Mouse (Mus musculus): ENCODE measurements around the gene Olfr1500. TPM values are rescaled to one million over a fixed set of nuclear protein-coding genes. Genes with fewer than 3 reads are reported as not detected.
"Not testable (repeated sequence)": the region's sequence is repeated elsewhere in the genome, so short reads cannot be mapped to it uniquely, and the experiment has no call there.

Gene Olfr1500
- polyA plus RNA-seq (2016; fragmentation: Nextera tagmentation; extraction: Ambion mirVana) = not detected in 2 replicates

DNA sequence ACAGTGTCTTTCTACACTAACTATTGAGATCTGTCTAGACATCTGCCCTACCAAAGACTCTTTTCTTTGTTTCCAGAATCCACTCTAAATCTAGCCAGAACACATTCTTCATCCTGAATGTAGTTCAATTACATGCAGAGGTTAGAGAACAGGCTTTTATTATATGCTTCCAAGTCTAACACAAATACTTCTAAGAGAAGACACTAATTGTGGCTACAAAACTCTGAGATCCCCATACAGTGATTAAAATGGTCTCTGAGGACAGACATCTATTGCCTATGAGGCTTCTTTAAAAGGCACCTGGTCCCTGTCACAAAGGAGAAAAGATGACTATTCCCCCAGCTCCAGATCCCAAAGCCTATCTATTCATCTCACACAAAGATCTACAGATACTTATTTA, at the start of gene Olfr1500:
Gene Olfr1500, minus strand, starts transcription at position 101 of the 400 bp plus-strand sequence.
- Histone ChIP-seq H3K36me3 (replicated peaks) (no peaks in the 10 kb centered on the region), H3K27ac (replicated peaks) (no peak within 1 kb of the TSS), H3K4me1 (no peaks in the 10 kb centered on the region), H3K27me3 (replicated peaks; ENCODE audit: low read depth, poor library complexity, severe bottlenecking) (no peaks in the 10 kb centered on the region), H3K9me3 (no peaks in the 10 kb centered on the region), H3K4me3 (no peak within 1 kb of the TSS)
- no peak for DNase-seq (ENCODE audit: low spot score)

DNA sequence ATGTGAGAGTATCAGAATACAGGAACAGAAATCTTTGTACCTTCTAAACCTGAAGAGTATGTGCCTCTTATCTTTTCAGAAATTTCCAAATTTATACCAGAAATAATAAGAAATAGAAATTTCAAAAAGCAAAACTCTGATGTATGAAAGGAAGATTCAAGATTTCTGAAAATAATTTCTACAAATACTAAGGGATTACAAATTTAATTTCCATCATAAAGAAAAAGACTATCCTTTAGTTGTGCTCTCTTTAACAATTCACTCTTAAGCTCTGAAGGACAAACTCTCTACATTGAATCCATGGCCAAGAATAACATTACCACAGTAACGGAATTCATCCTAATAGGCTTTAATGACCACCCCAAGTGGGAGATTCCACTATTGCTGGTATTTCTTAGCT, 31.2 kb upstream of the Olfr1500 start, which contains the start of gene Olfr1502:
Gene Olfr1502, plus strand, starts transcription at position 301 of the 400 bp plus-strand sequence.
- 86% methylated on average over 1 of the region's 1 CpGs for WGBS
- Histone ChIP-seq H3K27ac (replicated peaks) (no peak within 1 kb of the TSS), H3K9me3 (no peaks in the 10 kb centered on the region), H3K4me3 (no peak within 1 kb of the TSS), H3K36me3 (replicated peaks) (no peaks in the 10 kb centered on the region), H3K4me1 (no peaks in the 10 kb centered on the region), H3K27me3 (replicated peaks; ENCODE audit: low read depth, poor library complexity, severe bottlenecking) (no peaks in the 10 kb centered on the region)
- no peak for DNase-seq (ENCODE audit: low spot score)

DNA sequence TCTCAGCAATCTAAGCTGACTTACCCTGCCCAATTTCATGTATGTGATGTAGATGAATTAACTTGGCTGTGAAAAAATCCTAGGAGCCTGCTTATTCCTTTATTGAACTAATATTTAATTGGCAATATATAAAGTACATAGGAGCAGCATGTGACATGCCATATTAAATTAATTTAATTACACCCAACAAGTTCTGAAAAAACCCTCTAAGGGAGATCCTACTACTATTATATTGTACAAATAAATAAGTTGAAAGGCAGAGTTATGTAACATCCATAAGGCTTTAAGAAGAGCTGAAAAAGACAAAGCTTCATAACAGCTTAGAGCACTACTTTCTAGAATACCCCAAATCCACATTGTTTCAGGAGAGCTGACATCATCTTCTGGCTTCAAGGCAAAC, 20.3 kb upstream of the Olfr1500 start, which contains the start of gene Olfr1501:
Gene Olfr1501, minus strand, starts transcription at position 101 of the 400 bp plus-strand sequence.
- not testable (repeated sequence) for H3K4me1 ChIP-seq; H3K27me3 ChIP-seq (replicated peaks; ENCODE audit: low read depth, poor library complexity, severe bottlenecking); H3K36me3 ChIP-seq (replicated peaks); H3K27ac ChIP-seq (replicated peaks); H3K4me3 ChIP-seq; DNase-seq (ENCODE audit: low spot score); H3K9me3 ChIP-seq

DNA sequence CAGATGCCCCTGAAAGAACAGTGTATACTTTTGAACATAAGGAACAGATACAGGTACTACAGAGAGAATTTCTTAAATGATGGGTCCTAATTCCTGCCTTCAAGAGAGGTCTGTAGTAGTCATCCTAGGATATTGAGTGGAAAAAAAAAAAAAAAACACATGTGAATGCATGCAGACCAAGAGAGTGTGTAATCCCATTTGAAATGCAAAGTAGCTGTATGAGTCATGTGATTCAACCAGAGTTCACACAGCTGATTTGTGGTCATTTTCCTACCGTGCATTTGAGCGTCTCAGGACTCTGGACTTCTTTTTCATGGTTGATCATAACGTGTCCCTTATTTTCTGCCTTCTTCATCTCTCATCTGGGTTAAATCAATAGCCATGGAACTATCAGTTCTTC, 1.8 kb downstream of the Olfr1500 start:
- H3K36me3 ChIP-seq (replicated peaks) = no peaks in the 10 kb centered on the region
- DNase-seq (ENCODE audit: low spot score) = no peak
- no peak overlapping the region for H3K27ac ChIP-seq (replicated peaks)
- H3K4me1 ChIP-seq = no peaks in the 10 kb centered on the region
- WGBS = 75% methylated on average over 3 of the region's 3 CpGs
- H3K4me3 ChIP-seq = no peak overlapping the region
- H3K9me3 ChIP-seq = no peaks in the 10 kb centered on the region
- no peaks in the 10 kb centered on the region for H3K27me3 ChIP-seq (replicated peaks; ENCODE audit: low read depth, poor library complexity, severe bottlenecking)

DNA sequence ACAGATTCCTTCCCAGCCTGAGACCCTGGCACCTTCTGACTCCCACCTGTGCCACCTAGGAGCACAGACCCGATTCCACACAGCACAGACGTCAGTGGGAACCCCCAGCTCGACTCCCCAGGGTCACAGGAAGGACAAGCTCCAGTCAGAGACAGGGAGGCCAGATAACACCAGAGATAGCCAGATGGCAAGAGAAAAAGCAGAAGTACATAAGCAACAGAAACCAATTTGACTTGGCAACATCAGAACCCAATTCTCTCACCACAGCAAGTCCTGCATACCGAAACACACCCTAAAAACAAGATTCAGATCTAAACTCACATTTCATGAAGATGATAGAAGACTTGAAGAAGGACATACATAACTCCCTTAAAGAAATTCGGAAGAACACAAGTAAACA, 9.4 kb downstream of the Olfr1500 start:
- no peak for DNase-seq (ENCODE audit: low spot score)
- H3K27ac ChIP-seq (replicated peaks) = no peak overlapping the region
- no peaks in the 10 kb centered on the region for H3K9me3 ChIP-seq
- WGBS = 70% methylated on average over 5 of the region's 5 CpGs
- no peaks in the 10 kb centered on the region for H3K36me3 ChIP-seq (replicated peaks)
- no peaks in the 10 kb centered on the region for H3K4me1 ChIP-seq
- no peak overlapping the region for H3K4me3 ChIP-seq
- no peaks in the 10 kb centered on the region for H3K27me3 ChIP-seq (replicated peaks; ENCODE audit: low read depth, poor library complexity, severe bottlenecking)

DNA sequence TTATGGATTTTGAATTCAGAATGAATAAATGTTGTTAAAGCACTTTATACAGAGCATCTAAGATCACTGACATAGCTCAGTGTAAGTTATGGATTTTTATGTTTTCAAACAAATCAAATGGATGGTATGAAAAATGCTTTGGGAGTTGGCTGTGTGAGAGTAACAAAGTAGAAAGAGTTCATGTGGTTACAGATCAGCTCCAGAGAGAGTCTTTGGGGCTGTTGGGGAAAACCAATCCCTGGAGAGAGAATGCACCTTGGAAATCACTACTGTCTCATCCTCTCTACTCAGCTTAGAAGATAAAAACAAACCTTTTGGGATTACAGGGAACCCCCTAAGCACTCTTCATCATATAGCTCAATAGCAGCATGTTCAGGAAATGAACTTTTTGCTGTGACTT, 10.9 kb downstream of the Olfr1500 start, which contains the start of gene Olfr1499:
Gene Olfr1499, minus strand, starts transcription at position 101 of the 400 bp plus-strand sequence.
- no peak within 1 kb of the TSS for H3K4me3 ChIP-seq
- H3K27ac ChIP-seq (replicated peaks) = no peak within 1 kb of the TSS
- no peaks in the 10 kb centered on the region for H3K9me3 ChIP-seq
- no peaks in the 10 kb centered on the region for H3K4me1 ChIP-seq
- no peaks in the 10 kb centered on the region for H3K27me3 ChIP-seq (replicated peaks; ENCODE audit: low read depth, poor library complexity, severe bottlenecking)
- no peaks in the 10 kb centered on the region for H3K36me3 ChIP-seq (replicated peaks)
- DNase-seq (ENCODE audit: low spot score) = no peak

DNA sequence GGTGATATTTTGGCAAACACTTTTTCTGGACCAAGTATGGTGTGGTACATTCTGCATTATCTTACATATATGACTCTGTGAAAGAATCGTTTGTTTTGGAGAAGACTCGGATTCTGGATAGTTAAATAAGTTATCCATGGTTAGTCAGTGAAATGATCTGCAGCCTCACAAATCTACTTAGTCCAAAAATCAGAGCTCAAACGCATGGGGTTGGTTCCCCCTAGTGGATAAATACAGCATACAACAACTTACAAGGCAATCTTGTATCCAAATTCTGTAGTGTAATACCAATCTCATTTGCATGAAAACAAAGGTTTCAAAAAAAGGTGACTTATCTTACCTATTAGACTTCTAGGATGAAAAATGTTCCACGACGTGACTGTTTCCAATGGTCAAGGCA, 11.5 kb downstream of the Olfr1500 start:
- WGBS = 33% methylated on average over 5 of the region's 5 CpGs
- Histone ChIP-seq H3K9me3 (no peaks in the 10 kb centered on the region), H3K4me1 (no peaks in the 10 kb centered on the region), H3K36me3 (replicated peaks) (no peaks in the 10 kb centered on the region), H3K27me3 (replicated peaks; ENCODE audit: low read depth, poor library complexity, severe bottlenecking) (no peaks in the 10 kb centered on the region), H3K27ac (replicated peaks) (no peak overlapping the region), H3K4me3 (no peak overlapping the region)
- no peak for DNase-seq (ENCODE audit: low spot score)

DNA sequence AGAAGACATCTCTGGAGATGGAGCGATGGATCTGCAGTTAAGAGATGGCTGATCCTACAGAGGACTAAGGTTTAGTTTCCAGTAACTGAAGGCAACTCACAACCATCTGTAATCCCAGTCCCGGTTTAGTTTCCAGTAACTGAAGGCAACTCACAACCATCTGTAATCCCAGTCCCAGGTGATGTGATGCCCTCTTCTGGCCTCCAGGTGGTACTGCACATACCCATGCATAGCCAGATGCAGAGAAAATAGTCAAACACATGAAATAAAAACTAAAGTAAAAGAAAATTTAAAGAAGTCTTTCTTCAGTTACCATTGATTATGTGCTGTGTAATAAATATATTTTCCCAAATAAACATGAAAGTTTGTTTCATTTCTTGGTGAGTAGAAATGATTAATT, 17.5 kb downstream of the Olfr1500 start:
- no peaks in the 10 kb centered on the region for H3K36me3 ChIP-seq (replicated peaks)
- no peak for DNase-seq (ENCODE audit: low spot score)
- no peaks in the 10 kb centered on the region for H3K9me3 ChIP-seq
- 60% methylated on average over 2 of the region's 2 CpGs for WGBS
- no peak overlapping the region for H3K27ac ChIP-seq (replicated peaks)
- H3K4me3 ChIP-seq = no peak overlapping the region
- no peaks in the 10 kb centered on the region for H3K4me1 ChIP-seq
- H3K27me3 ChIP-seq (replicated peaks; ENCODE audit: low read depth, poor library complexity, severe bottlenecking) = no peaks in the 10 kb centered on the region

DNA sequence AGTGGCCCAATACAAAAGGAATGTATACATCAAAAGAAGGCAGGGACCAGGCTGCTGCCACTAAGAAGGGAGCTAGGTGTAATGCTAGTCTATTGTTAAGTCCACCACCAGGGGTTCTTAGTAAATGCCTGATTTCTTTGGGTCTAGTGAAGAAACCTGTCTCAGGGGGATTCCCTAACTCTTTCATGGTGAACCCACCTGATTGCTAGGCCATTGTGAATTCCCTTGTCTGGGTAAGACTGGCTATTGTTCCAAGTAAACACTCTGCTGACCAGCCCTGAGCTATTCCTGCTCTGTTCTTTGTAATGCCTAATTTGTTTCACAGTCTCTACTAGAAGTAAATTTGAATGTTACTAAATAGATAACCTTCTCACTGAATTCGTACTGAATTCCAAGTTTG, 24.8 kb downstream of the Olfr1500 start:
- whole genome bisulfite sequencing = 80% methylated on average over 1 of the region's 1 CpGs
- not testable (repeated sequence) for H3K27me3 ChIP-seq (replicated peaks; ENCODE audit: low read depth, poor library complexity, severe bottlenecking); H3K27ac ChIP-seq (replicated peaks); H3K9me3 ChIP-seq; H3K4me1 ChIP-seq; DNase-seq (ENCODE audit: low spot score); H3K36me3 ChIP-seq (replicated peaks); H3K4me3 ChIP-seq

DNA sequence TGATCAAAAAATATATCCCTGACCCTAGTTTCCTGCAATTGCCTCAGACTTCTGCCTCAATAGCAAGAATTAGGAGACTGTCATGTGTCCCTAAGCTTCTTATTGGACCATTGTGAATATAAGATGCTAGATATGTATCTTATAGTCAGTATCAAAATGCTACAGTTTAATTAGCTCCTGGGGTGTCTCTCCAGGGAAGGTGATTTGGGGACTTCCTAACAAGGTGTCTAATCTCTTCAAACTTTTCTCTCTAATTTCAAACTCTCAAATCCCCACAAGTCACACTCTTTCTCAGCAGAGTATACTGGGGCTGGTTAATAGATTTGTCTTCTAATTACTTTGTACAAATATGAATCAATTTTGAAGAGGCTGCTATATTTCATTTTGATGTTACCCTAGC, 32.2 kb downstream of the Olfr1500 start, which contains the start of gene Olfr1497:
Gene Olfr1497, minus strand, starts transcription at position 101 of the 400 bp plus-strand sequence.
- Histone ChIP-seq H3K4me1 (no peaks in the 10 kb centered on the region), H3K36me3 (replicated peaks) (no peaks in the 10 kb centered on the region), H3K27ac (replicated peaks) (no peak within 1 kb of the TSS), H3K4me3 (no peak within 1 kb of the TSS), H3K27me3 (replicated peaks; ENCODE audit: low read depth, poor library complexity, severe bottlenecking) (no peaks in the 10 kb centered on the region), H3K9me3 (no peaks in the 10 kb centered on the region)
- no peak for DNase-seq (ENCODE audit: low spot score)

DNA sequence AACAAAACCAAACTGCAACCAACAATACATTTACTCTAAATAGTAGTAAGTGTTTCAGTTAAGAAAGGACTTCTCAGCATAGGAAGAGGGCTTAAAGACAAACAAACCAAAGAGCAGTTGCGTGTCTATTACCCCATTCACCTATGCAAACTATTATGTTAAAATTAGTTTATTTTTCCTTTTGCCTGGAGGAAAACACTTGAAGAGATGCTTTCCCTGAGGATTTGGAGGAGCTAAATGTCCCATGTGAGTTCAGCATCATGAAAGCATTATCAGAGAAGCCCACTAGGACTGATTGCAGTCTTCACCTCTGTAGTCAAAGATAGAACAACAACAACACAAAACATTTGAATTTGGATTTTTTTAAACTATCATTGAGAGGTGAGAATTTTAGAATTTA, 52.7 kb downstream of the Olfr1500 start, which contains the start of gene Olfr1496:
Gene Olfr1496, plus strand, starts transcription at position 301 of the 400 bp plus-strand sequence.
- no peaks in the 10 kb centered on the region for H3K36me3 ChIP-seq (replicated peaks)
- no peak for DNase-seq (ENCODE audit: low spot score)
- H3K27ac ChIP-seq (replicated peaks) = no peak within 1 kb of the TSS
- no peaks in the 10 kb centered on the region for H3K9me3 ChIP-seq
- WGBS = 74% methylated on average over 1 of the region's 1 CpGs
- H3K27me3 ChIP-seq (replicated peaks; ENCODE audit: low read depth, poor library complexity, severe bottlenecking) = no peaks in the 10 kb centered on the region
- H3K4me3 ChIP-seq = no peak within 1 kb of the TSS
- no peaks in the 10 kb centered on the region for H3K4me1 ChIP-seq
